Mouse (Mus musculus) E14TG2a.4 (cell line): ENCODE measurements around the gene Pld5.

Experiments
- CTCF ChIP-seq: conservative IDR thresholded peaks from 2 replicates; pipeline ENCODE4 v1.5.1; 2014; ENCODE audit warnings: low read length
- NANOG ChIP-seq: IDR thresholded peaks from 2 replicates; pipeline ENCODE4 v1.6.1; 2014; ENCODE audit warnings: borderline replicate concordance, low read length, mixed read lengths
- POU5F1 ChIP-seq: IDR thresholded peaks from 2 replicates; pipeline ENCODE4 v1.6.1; 2014; ENCODE audit warnings: low read length, borderline replicate concordance

DNA sequence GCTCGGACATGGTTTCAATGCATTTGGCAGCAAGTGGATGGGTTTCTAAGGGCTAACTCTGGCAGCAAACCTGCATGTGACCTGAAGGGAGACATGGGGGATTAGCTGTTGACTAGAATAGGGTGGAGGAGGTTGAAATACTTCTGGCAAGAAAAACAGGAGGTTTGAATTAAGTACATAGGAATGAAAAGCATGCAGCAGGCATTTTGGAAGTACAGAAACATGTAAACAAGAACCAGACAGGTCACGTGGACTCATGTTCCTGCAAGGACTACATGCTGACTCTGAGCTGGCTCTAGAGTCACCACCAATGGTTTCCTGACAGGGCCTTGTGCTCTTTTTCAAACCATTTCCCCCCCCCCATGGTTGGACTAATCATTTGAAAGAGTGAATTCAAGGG lies 183.0 kb downstream of the Pld5 start:
- no peak for TF ChIP-seq CTCF
- TF ChIP-seq NANOG: no peak
- no peak for TF ChIP-seq POU5F1
